Mouse (Mus musculus) spleen, adult 2 months (tissue): ENCODE measurements around the gene Ror2. TPM values are rescaled to one million over a fixed set of nuclear protein-coding genes. Genes with fewer than 3 reads are reported as not detected.

Experiments
- DNase-seq, 2 experiments: peaks; one replicate each; pipeline versions ENCODE4 v3.0.0 to v3.0.0-alpha.2; 2012 to 2021; ENCODE audit warnings: low spot score in 2 of 2, low read depth in 1 of 2
- H3K27ac ChIP-seq: fragments of 200-500 bp; 2 replicates; pipeline ENCODE4 v1.5.1; 2012; ENCODE audit warnings: low read length, inconsistent platforms; ENCODE audit not compliant: insufficient read depth
- H3K27me3 ChIP-seq: fragments of 200-500 bp; 2 replicates; pipeline ENCODE4 v1.6.1; 2012; ENCODE audit warnings: mild to moderate bottlenecking, moderate library complexity, low read length, inconsistent platforms; ENCODE audit not compliant: control insufficient read depth, insufficient read depth
- H3K36me3 ChIP-seq: fragments of 200-500 bp; 2 replicates; pipeline ENCODE4 v1.6.1; 2012; ENCODE audit warnings: mild to moderate bottlenecking, low read length, inconsistent platforms; ENCODE audit not compliant: control insufficient read depth, insufficient read depth
- H3K4me1 ChIP-seq: fragments of 200-500 bp; 2 replicates; pipeline ENCODE4 v1.6.1; 2011; ENCODE audit warnings: inconsistent platforms; ENCODE audit not compliant: control insufficient read depth, insufficient read depth, insufficient read length
- H3K4me3 ChIP-seq: fragments of 200-500 bp; 2 replicates; pipeline ENCODE4 v1.5.1; 2011; ENCODE audit warnings: mild to moderate bottlenecking, inconsistent platforms; ENCODE audit not compliant: insufficient read depth, insufficient read length; ENCODE audit errors: extremely low read depth
- CTCF ChIP-seq: fragments of 200-500 bp; IDR thresholded peaks from 2 replicates; pipeline ENCODE4 v1.5.1; 2011; ENCODE audit warnings: mild to moderate bottlenecking, inconsistent platforms; ENCODE audit not compliant: insufficient read depth, insufficient read length, insufficient replicate concordance; ENCODE audit errors: extremely low read depth
- POLR2A ChIP-seq: fragments of 200-500 bp; IDR thresholded peaks from 2 replicates; pipeline ENCODE4 v1.6.1; 2011; ENCODE audit warnings: low read depth, low read length, inconsistent platforms
- WGBS: fragments of 180-500 bp; shearing (Covaris S2); methylation state at CpG from one replicate; pipeline ENCODE4 v1.1.7; 2018; 5-methylcytosine and 5-hydroxymethylcytosine counted together
- polyA plus RNA-seq: library from polyadenylated mRNA; depleted of rRNA; stranded (reverse); fragments of >200 nt; gene quantifications from 2 replicates; pipeline ENCODE4 v1.2.3, GENCODE M21; 2012

The Ror2 gene
- polyA plus RNA-seq, 1 experiment: 2.3 TPM

DNA sequence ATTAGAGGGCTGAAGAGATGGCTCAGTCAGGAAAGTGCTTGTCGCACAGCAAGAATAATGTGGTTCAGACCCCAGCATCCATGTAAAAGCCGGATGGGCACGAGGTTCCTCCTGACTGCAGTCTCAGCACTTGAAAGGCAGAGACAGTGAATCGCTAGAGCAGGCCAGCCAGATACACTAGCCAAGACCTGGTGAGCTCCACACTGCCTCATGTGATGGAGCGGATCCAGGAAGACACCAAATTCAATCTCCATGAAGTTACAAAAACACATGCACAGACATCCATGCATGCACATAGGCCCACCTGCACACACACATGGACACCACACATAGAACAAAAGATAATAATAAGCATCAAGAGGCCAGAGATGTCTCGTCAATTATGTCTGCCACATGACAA lies 64.7 kb downstream of the Ror2 start:
- Histone ChIP-seq H3K27me3 (no peaks in the 10 kb centered on the region), H3K4me1 (no peaks in the 10 kb centered on the region), H3K27ac (no peak overlapping the region), H3K4me3 (no peak overlapping the region), H3K36me3 (no peaks in the 10 kb centered on the region)
- no peak for DNase-seq
- no peak for TF ChIP-seq CTCF
- no peak for TF ChIP-seq POLR2A
- WGBS: 88% methylated on average over 6 of the region's 6 CpGs

DNA sequence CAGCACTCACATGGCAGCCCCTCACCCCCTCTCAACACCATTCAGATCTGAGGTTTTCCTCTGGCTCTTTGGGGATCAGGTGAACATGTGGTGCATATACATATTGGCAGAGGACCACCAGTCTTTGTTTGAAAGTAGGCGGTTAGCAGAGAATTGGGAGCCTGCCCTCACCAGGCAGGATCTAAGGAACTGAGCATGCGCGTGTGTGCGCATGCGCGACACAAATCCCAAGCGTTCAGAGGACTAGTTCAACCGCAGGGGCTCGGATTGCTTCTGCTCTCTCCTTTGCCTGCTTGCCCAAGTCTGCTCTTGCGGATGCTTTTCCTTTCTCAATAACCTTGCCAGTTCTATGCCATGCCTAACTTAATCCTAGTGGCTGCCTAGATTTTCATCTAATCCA lies 66.0 kb downstream of the Ror2 start:
- Histone ChIP-seq H3K27me3 (no peaks in the 10 kb centered on the region), H3K27ac (no peak overlapping the region), H3K4me1 (no peaks in the 10 kb centered on the region), H3K4me3 (no peak overlapping the region), H3K36me3 (no peaks in the 10 kb centered on the region)
- DNase-seq: no peak
- 97% methylated on average over 10 of the region's 10 CpGs for WGBS
- TF ChIP-seq POLR2A (no peak), CTCF (no peak)

DNA sequence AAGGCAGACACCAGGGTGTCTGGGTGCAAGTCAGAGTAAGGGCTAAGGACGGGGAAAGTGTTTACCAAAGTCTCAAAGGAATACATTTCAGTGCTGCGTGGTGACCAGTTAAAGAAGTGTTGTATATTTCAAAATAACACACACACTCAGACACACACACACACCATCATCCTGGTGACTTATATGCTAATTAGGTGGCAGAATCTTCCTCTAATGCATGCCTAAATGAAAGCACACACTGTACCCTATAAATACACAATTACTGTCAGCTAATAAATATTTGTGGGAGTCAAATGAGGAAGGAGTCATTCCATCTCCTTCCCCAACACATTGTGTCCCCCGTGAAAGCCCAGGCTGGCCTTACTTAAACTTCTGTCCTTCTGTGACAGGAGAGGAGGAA lies 66.5 kb downstream of the Ror2 start:
- Histone ChIP-seq H3K27me3 (no peaks in the 10 kb centered on the region), H3K27ac (no peak overlapping the region), H3K36me3 (no peaks in the 10 kb centered on the region), H3K4me1 (no peaks in the 10 kb centered on the region), H3K4me3 (no peak overlapping the region)
- 60% methylated on average over 3 of the region's 3 CpGs for WGBS
- TF ChIP-seq CTCF (no peak), POLR2A (no peak)
- DNase-seq: no peak

DNA sequence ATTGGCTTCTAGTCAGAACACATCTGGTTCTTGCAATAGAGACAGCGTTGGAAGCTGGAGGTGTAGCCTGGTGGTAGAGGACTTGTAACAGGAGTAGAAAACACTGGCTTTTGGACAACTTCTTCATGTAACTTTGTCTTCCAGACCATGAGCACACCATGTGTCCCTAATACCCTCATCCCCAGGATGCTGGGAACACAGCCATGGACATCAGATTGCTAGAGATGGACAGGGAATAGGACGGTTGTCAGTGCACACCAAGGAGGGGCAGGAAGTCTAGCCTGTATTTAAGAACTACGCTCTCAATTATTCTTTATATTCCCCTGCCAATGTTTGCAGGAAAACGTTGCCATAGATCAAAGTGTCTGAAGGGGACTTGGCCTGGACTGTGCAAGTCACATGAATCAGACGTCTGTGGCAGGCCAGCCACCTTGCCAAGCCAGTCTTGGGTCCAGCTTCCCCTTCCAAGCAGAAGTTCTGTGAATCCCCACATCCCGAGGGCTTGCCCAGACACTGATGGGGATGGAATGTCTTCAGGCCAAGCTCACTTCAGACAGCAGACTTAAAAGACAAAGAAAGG lies 68.4 kb downstream of the Ror2 start:
- no peak overlapping the region for H3K27ac ChIP-seq
- no peak for TF ChIP-seq POLR2A
- no peak overlapping the region for H3K4me3 ChIP-seq
- no peaks in the 10 kb centered on the region for H3K4me1 ChIP-seq
- no peaks in the 10 kb centered on the region for H3K36me3 ChIP-seq
- DNase-seq: no peak
- no peaks in the 10 kb centered on the region for H3K27me3 ChIP-seq
- WGBS: 55% methylated on average over 6 of the region's 6 CpGs

DNA sequence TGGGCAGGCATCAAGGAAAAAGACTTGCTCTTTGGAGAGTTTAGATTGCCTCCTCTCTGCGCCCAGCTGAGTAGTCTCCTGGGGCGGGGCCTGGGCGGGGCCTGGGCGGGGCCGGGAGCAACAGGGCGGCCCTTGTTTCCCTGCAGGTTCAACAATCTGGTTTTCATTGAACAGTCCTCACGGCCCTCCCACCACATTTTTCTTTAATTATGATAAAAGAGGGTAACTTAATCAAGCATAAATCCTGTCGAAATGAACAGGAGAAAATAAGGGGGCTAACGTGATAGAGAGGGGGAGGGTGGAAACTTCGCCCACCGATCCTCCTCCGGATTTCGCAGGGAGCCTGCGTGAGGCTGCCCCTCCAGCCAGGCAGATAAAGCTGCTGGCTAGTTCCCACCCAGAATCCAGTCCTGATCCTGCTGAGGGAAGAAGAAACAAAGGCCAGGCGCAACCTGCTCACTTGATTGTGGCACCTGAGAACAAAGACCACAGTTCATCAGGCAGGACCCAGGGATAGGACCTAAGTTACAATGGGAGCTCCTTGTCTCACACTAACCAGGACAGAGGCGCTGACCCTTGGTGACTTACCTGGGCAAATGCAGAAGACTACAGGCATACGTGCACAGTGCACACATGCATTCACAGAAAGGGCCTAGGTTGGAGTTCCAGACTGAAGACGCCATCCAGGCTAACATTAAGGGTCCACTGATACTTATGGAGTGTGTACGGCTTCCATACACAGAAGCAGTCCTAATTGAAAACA lies 73.8 kb downstream of the Ror2 start:
- H3K27me3 ChIP-seq: no peaks in the 10 kb centered on the region
- no peak overlapping the region for H3K27ac ChIP-seq
- H3K4me3 ChIP-seq: no peak overlapping the region
- no peaks in the 10 kb centered on the region for H3K36me3 ChIP-seq
- WGBS: 43% methylated on average over 19 of the region's 19 CpGs
- H3K4me1 ChIP-seq: no peaks in the 10 kb centered on the region
- TF ChIP-seq CTCF (no peak), POLR2A (no peak)
- DNase-seq: no peak

DNA sequence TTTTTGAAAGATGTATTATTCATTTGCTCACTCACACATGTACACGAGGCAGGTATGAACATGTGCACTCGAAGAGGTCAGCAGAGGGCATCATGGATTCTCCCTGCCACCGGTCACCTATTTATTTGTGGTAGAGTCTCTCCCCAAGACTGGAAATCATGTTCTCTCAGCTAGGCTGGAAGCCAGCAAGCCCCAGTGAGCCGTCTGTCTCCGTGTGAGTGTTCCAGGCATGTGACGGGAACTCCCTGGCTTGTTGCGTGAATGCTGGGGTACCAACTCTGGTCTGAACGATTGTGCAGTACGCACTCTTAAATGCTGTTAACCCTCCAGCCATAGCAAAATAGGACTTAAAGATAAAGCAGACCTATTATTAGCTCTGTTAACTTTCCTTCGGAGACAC lies 77.4 kb downstream of the Ror2 start:
- H3K27ac ChIP-seq: no peak overlapping the region
- no peak for DNase-seq
- no peaks in the 10 kb centered on the region for H3K4me1 ChIP-seq
- H3K27me3 ChIP-seq: no peaks in the 10 kb centered on the region
- H3K4me3 ChIP-seq: no peak overlapping the region
- TF ChIP-seq CTCF (no peak), POLR2A (no peak)
- 86% methylated on average over 10 of the region's 10 CpGs for WGBS
- H3K36me3 ChIP-seq: no peaks in the 10 kb centered on the region
